Mouse (Mus musculus): ENCODE results near the gene Vps54. TPM values are rescaled to one million over a fixed set of nuclear protein-coding genes. Genes with fewer than 3 reads are reported as not detected.
"Not testable (repeated sequence)": the region's sequence is repeated elsewhere in the genome, so short reads cannot be mapped to it uniquely, and the experiment has no call there.

The Vps54 gene
- 7.6 and 10.0 TPM in 2 replicates for polyA plus RNA-seq (2015; fragmentation: Nextera tagmentation; extraction: Ambion mirVana)

GRCm38 (mm10) chr11:21239021-21239661 is at the start of gene Vps54:
Vps54 (plus strand) TSS chr11:21239281.
- Histone ChIP-seq H3K9me3 (replicated peaks) (no peaks in the 10 kb centered on the region), H3K27me3 (no peaks in the 10 kb centered on the region), H3K4me3 (peak within 1 kb of the TSS; percentile 95), H3K9ac (peak within 1 kb of the TSS; percentile 99), H3K4me1 (replicated peaks) (peaks cover 12% of the 10 kb centered on the region), H3K36me3 (no peaks in the 10 kb centered on the region), H3K27ac (peak within 1 kb of the TSS; percentile 98), H3K4me2 (peak within 1 kb of the TSS; percentile 67)
- WGBS, result under 1% methylated on average over 72 of the region's 84 CpGs
- peak; percentile 77 for ATAC-seq (replicated peaks; ENCODE audit: insufficient number of reproducible peaks, insufficient read depth, low FRiP score, low read depth)

GRCm38 (mm10) chr11:21191821-21192220 is 47.3 kb upstream of the Vps54 start:
- not testable (repeated sequence) for ATAC-seq (replicated peaks; ENCODE audit: insufficient number of reproducible peaks, insufficient read depth, low FRiP score, low read depth); H3K9me3 ChIP-seq (replicated peaks); H3K27ac ChIP-seq; H3K9ac ChIP-seq; H3K36me3 ChIP-seq; H3K4me3 ChIP-seq; H3K4me1 ChIP-seq (replicated peaks); H3K4me2 ChIP-seq; H3K27me3 ChIP-seq
- whole genome bisulfite sequencing, result 77% methylated on average over 8 of the region's 8 CpGs

GRCm38 (mm10) chr11:21194851-21195250 is 44.2 kb upstream of the Vps54 start:
- H3K27me3 ChIP-seq, result no peaks in the 10 kb centered on the region
- no peak overlapping the region for H3K27ac ChIP-seq
- no peak overlapping the region for H3K4me2 ChIP-seq
- no peaks in the 10 kb centered on the region for H3K9me3 ChIP-seq (replicated peaks)
- no peak overlapping the region for H3K9ac ChIP-seq
- no peaks in the 10 kb centered on the region for H3K4me1 ChIP-seq (replicated peaks)
- no peaks in the 10 kb centered on the region for H3K36me3 ChIP-seq
- WGBS, result 90% methylated on average over 3 of the region's 3 CpGs
- H3K4me3 ChIP-seq, result no peak overlapping the region
- ATAC-seq (replicated peaks; ENCODE audit: insufficient number of reproducible peaks, insufficient read depth, low FRiP score, low read depth), result no peak

GRCm38 (mm10) chr11:21209046-21209445 is 30.0 kb upstream of the Vps54 start:
- Histone ChIP-seq H3K9ac (no peak overlapping the region), H3K4me3 (no peak overlapping the region), H3K9me3 (replicated peaks) (no peaks in the 10 kb centered on the region), H3K27ac (no peak overlapping the region), H3K4me1 (replicated peaks) (no peaks in the 10 kb centered on the region), H3K4me2 (no peak overlapping the region), H3K36me3 (no peaks in the 10 kb centered on the region), H3K27me3 (no peaks in the 10 kb centered on the region)
- no peak for ATAC-seq (replicated peaks; ENCODE audit: insufficient number of reproducible peaks, insufficient read depth, low FRiP score, low read depth)
- 80% methylated on average over 2 of the region's 2 CpGs for WGBS

- H3K27me3 ChIP-seq; H3K4me2 ChIP-seq; H3K9ac ChIP-seq; H3K36me3 ChIP-seq; H3K4me3 ChIP-seq; H3K27ac ChIP-seq; H3K4me1 ChIP-seq (replicated peaks); ATAC-seq (replicated peaks; ENCODE audit: insufficient number of reproducible peaks, insufficient read depth, low FRiP score, low read depth); H3K9me3 ChIP-seq (replicated peaks): not testable (repeated sequence)
- WGBS, result 92% methylated on average over 9 of the region's 9 CpGs
Measured at GRCm38 (mm10) chr11:21209701-21210100, 29.4 kb upstream of the Vps54 start.

- H3K4me2 ChIP-seq, result no peak overlapping the region
- no peak overlapping the region for H3K4me3 ChIP-seq
- H3K36me3 ChIP-seq, result no peaks in the 10 kb centered on the region
- H3K9me3 ChIP-seq (replicated peaks), result no peaks in the 10 kb centered on the region
- no peak overlapping the region for H3K9ac ChIP-seq
- peak; percentile 73; the same call in 1 of the 2 replicates for ATAC-seq (replicated peaks; ENCODE audit: insufficient number of reproducible peaks, insufficient read depth, low FRiP score, low read depth)
- H3K27me3 ChIP-seq, result no peaks in the 10 kb centered on the region
- 69% methylated on average over 3 of the region's 3 CpGs for WGBS
- peaks cover 8% of the 10 kb centered on the region for H3K4me1 ChIP-seq (replicated peaks)
- H3K27ac ChIP-seq, result no peak overlapping the region
Measured at GRCm38 (mm10) chr11:21217419-21217818, 21.7 kb upstream of the Vps54 start.

- H3K36me3 ChIP-seq, result no peaks in the 10 kb centered on the region
- ATAC-seq (replicated peaks; ENCODE audit: insufficient number of reproducible peaks, insufficient read depth, low FRiP score, low read depth), result no peak
- no peak overlapping the region for H3K4me3 ChIP-seq
- H3K27me3 ChIP-seq, result no peaks in the 10 kb centered on the region
- H3K9ac ChIP-seq, result no peak overlapping the region
- H3K27ac ChIP-seq, result no peak overlapping the region
- H3K9me3 ChIP-seq (replicated peaks), result no peaks in the 10 kb centered on the region
- H3K4me2 ChIP-seq, result no peak overlapping the region
- WGBS, result 66% methylated on average over 2 of the region's 2 CpGs
- peaks cover 8% of the 10 kb centered on the region for H3K4me1 ChIP-seq (replicated peaks)
Measured at GRCm38 (mm10) chr11:21219281-21219680, 19.8 kb upstream of the Vps54 start.

GRCm38 (mm10) chr11:21219851-21220587 is 19.1 kb upstream of the Vps54 start:
- Histone ChIP-seq H3K4me3 (no peak overlapping the region), H3K9me3 (replicated peaks) (no peaks in the 10 kb centered on the region), H3K36me3 (no peaks in the 10 kb centered on the region), H3K4me2 (no peak overlapping the region), H3K27ac (no peak overlapping the region), H3K4me1 (replicated peaks) (peaks cover 11% of the 10 kb centered on the region), H3K9ac (no peak overlapping the region), H3K27me3 (no peaks in the 10 kb centered on the region)
- WGBS, result 81% methylated on average over 8 of the region's 8 CpGs
- no peak for ATAC-seq (replicated peaks; ENCODE audit: insufficient number of reproducible peaks, insufficient read depth, low FRiP score, low read depth)

- H3K27me3 ChIP-seq, result no peaks in the 10 kb centered on the region
- no peak overlapping the region for H3K4me2 ChIP-seq
- WGBS, result 50% methylated on average over 2 of the region's 2 CpGs
- no peaks in the 10 kb centered on the region for H3K36me3 ChIP-seq
- no peak overlapping the region for H3K27ac ChIP-seq
- H3K9ac ChIP-seq, result no peak overlapping the region
- H3K4me3 ChIP-seq, result no peak overlapping the region
- H3K4me1 ChIP-seq (replicated peaks), result peaks cover 11% of the 10 kb centered on the region
- no peak for ATAC-seq (replicated peaks; ENCODE audit: insufficient number of reproducible peaks, insufficient read depth, low FRiP score, low read depth)
- H3K9me3 ChIP-seq (replicated peaks), result no peaks in the 10 kb centered on the region
Measured at GRCm38 (mm10) chr11:21220754-21221153, 18.3 kb upstream of the Vps54 start.

- H3K36me3 ChIP-seq, result no peaks in the 10 kb centered on the region
- no peaks in the 10 kb centered on the region for H3K27me3 ChIP-seq
- peaks cover 11% of the 10 kb centered on the region for H3K4me1 ChIP-seq (replicated peaks)
- no peak overlapping the region for H3K4me3 ChIP-seq
- no peak overlapping the region for H3K9ac ChIP-seq
- H3K27ac ChIP-seq, result no peak overlapping the region
- H3K9me3 ChIP-seq (replicated peaks), result no peaks in the 10 kb centered on the region
- 72% methylated on average over 2 of the region's 2 CpGs for WGBS
- no peak for ATAC-seq (replicated peaks; ENCODE audit: insufficient number of reproducible peaks, insufficient read depth, low FRiP score, low read depth)
- no peak overlapping the region for H3K4me2 ChIP-seq
Measured at GRCm38 (mm10) chr11:21221396-21221795, 17.7 kb upstream of the Vps54 start.

GRCm38 (mm10) chr11:21222606-21223207 is 16.4 kb upstream of the Vps54 start:
- no peak overlapping the region for H3K9ac ChIP-seq
- H3K4me1 ChIP-seq (replicated peaks), result peaks cover 6% of the 10 kb centered on the region
- WGBS, result 48% methylated on average over 4 of the region's 4 CpGs
- no peak for ATAC-seq (replicated peaks; ENCODE audit: insufficient number of reproducible peaks, insufficient read depth, low FRiP score, low read depth)
- H3K4me3 ChIP-seq, result no peak overlapping the region
- H3K9me3 ChIP-seq (replicated peaks), result no peaks in the 10 kb centered on the region
- H3K27me3 ChIP-seq, result no peaks in the 10 kb centered on the region
- H3K27ac ChIP-seq, result no peak overlapping the region
- no peak overlapping the region for H3K4me2 ChIP-seq
- no peaks in the 10 kb centered on the region for H3K36me3 ChIP-seq

Measured in heart, embryonic 15.5 days (tissue).